Mouse (Mus musculus) T-helper 2 cell (primary cell): ENCODE data around the gene Wdr54.

Source experiments
- in situ Hi-C: fragments of 300-600 bp; cut with MboI, MseI; formaldehyde crosslinking; loops from one replicate; pipeline ENCODE4 v1.15.1; 2025; ENCODE audit warnings: high pct_unique_total_duplicates

The Wdr54 gene

DNA sequence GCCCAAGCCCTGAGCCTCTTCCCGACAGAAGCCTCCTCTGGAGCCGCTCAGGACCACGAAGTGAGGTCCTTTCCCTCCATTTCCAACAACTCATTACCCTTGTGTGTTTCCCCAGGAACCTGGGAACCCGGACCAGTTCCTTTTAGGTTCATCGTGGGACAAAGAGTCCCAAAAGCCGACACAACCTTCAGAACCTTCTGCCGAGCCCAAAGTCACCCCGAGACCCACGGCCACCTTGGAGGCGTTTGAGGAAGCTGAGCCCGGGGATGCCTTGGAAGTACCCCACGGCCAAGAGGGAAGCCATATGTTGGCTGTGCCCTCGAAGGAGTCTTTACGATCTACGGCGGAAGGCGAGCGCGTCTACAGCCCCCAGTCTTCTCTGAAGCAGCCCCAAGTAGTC is 5.2 kb upstream of the Wdr54 start:
- in situ Hi-C loops = loop anchor here (5.0 kb wide), 1 partner anchor 164 kb away; no protein-coding TSS in a partner anchor

DNA sequence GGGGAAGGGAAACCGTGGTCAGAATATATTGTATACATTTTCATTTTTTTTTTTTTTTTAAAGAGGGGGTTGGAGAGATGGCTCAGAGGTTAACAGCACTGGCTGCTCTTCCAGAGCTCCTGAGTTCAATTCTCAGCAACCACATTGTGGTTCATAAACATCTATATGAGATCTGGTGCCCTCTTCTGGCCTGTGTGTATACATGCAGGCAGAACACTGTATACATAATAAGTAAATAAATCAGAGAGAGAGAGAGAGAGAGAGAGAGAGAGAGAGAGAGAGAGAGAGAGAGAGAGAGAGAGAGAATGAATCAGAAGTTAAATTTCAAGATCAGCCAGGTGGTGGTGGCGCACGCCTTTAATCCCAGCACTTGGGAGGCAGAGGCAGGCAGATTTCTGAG is 3.3 kb upstream of the Wdr54 start:
- in situ Hi-C loops = loop anchor here (5.0 kb wide), 1 partner anchor 57 kb away; the partner anchor contains the start of genes Ccdc142 and Gm42688

DNA sequence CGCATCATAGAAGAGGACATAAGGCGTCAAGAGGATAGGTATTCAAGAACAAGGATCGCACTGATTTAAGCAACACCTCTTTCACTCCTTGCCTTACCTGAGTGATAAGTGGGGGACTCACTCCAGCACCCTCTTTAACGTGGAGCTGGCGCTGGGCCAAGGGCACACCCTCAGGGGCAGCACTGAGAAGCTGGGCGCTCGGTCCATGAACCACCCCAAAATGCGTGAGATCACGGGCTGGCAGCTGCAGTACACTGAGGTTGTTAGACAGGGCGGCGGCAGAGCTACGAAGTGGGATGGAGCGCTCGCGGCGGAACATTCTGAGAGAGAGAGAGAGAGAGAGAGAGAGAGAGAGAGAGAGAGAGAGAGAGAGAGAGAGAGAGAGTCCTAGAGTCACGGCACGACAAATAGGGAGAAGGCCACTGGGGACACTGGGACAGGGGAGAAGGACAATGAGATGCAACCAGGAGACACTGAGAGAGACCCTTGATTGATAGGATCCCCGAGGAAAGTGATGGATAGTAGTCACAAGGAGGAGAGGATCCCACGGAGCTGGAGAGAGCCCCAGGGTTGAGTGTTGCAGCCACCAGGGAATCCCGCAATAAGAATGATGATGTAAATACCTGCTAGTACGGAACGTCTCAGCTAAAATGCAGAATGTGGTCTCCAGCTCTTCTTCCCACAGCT is 502 bp downstream of the Wdr54 start:
- in situ Hi-C loops = loop anchor here (5.0 kb wide), 1 partner anchor 53 kb away; the partner anchor contains the start of genes Ccdc142 and Gm42688

DNA sequence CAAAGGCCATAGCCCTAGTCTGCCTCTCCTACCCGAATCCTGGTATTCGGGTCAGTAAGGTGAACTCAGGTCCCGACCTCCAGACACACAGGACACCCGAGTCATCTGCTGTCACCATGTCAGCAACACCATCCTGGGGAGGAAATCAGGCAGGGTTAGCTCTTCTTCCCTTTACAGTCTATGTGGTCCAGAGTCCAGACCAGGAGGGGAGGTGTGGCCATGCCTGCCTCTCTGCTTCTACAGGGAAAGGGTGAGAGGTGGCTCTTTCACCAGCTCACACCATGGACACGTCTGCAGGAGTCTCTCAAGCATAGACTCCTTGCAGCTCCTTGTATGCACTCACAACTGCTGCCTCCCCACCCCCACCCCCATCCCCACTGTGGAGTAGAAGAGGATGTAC is 2.7 kb downstream of the Wdr54 start:
- in situ Hi-C loops = no loop called here

DNA sequence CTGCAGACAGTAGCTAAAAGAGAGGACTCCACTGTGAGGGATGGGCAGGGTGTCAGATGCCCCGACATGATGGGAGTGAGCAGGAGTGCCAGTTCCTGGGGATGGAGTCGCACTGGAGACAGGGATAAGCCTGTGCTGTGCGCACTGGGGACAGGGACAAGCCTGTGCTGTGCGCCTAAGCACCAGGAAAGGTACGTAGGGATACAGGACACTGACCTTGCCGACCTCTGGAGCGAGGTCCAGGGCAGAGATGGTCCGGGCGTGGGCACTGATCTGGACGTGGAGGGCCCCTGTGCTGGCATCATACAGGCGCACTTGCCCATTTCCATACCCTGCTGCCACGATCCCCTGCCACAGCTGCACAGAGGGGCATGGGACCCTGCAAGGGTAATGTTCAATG is 3.2 kb downstream of the Wdr54 start:
- in situ Hi-C loops = no loop called here

DNA sequence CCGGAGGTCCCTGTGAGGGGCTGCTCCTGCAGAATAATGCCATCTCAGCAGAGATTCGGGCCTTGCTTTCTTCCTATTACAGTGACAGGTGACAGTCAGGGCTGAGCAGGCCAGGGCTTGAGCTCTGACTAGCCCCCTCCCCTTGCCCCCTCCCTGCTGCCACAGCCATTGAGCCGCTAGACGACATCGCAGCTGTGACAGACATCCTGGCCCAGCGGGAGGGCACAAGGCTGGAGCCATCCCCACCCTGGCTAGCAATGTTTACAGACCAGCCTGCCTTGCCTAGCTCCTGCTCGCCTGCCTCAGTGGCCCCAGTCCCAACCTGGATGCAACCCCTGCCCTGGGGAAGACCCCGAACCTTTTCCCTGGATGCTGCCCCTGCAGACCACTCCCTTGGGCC is 4.5 kb downstream of the Wdr54 start:
- in situ Hi-C loops = no loop called here

DNA sequence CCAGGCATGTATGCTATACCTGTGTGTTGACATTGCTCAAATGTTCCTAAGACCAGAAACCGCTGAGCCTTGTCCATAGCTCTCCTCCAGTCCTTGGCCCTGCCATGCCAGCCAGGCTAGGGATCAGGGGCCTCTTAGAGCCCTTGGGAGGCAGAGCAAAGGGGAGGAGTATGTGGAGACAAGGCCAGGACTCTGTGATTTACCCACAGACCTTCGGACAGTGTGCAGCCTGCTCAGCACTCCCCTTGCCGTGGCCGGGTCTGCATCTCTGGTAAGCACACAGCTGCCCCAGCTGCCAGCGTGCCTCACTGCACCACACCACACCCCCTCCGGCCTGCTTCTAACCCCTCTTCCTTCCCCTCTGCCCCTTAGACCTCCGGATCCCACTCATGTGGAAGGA is 8.9 kb downstream of the Wdr54 start:
- in situ Hi-C loops = no loop called here

DNA sequence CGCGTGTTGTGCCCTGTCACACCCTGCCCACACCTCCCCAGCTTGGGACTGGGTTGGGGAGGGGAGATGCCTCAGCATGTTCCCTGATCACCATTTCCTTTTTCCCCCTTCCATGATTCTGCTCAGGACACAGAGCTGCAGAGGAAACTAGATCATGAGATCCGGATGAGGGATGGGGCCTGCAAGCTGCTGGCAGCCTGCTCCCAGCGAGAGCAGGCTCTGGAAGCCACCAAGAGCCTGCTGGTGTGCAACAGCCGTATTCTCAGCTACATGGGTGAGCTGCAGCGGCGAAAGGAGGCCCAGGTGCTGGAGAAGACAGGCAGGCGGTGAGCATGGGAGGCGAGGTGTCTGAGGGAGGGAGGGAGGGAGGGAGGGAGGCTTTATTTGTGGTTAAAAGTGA is 10.4 kb downstream of the Wdr54 start:
- in situ Hi-C loops = no loop called here

DNA sequence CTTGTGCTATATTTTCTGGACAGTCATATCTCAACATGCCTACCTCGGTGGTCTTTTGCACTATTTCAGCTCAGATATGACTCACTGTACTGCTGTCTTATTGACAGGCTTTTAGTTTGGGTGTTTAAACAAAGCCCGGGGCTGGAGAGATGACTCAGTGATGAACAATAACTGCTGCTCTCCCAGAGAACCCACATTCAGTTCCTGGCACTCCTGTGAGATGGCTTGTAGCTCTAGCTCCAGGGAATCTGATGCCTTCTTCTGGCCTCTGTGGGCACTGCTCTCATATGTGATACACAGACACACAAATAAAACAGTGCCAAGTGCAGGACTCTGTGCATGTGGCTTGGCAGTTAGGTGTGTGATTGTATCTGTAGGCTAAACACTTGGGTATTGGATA is 11.0 kb downstream of the Wdr54 start:
- in situ Hi-C loops = no loop called here

DNA sequence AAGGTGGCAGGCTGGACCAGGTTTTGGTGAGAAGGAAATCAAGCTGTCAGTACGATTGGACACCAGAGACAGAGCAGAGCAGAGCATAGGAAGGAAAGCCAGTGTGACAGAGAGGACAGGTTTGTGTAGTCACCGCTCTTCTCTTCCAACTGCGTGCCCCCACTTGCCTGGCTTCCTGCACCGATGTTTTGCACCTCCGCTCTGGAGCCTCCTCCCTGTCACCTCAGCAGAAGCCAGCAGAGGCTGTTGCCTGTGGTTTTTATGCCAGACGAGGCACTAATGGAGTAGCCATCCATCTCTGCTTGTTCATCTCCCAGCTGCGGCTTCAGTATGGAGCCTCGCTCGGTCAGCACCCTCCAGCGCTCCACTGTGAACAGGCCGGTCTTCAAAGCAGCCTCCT is 13.3 kb downstream of the Wdr54 start:
- in situ Hi-C loops = no loop called here

DNA sequence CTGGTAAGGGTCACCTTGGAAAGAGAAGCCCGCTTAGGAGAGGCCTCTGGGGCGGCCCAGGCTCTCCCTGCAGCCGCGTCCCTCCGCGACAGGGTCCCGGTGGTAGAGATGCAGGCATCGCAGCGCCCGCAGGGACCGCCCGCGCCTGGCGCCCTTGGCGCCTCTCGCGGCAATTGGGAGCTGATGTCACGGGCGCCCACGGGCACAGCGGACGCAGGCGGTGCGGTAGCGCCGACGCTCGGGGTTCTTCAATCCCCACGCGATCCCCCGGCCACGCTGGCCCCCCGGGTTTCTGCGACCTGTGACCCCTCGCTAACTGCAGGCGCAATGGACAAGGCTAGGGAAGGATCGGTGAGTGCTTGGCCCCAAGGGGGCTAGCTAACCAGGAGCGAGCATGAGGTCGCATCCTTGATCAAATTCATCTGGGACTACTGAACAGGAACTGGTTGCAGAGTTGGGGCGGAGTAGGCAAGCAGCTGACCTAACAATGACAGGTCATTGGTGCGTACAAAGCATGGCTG is 13.9 kb downstream of the Wdr54 start:
- in situ Hi-C loops = no loop called here

DNA sequence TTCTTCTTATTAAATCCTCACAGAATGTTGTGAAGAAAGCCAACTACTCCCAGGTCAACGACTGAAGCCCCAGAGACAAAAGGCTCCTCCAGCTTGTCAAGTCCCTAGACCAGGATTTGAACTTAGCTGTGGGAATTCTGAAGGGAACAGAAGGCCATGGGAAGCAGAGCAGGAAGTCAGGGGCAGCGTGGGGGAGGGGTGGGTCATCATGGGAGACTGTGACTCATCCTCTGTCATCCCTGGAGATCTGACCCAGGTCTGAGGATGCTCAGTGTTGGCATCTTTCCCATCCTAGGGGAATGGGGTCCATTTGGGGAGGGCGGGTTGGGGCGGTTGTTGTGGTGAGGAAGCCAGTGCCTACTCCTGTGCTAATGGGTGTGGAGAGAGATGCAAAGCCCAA is 14.6 kb downstream of the Wdr54 start:
- in situ Hi-C loops = no loop called here

DNA sequence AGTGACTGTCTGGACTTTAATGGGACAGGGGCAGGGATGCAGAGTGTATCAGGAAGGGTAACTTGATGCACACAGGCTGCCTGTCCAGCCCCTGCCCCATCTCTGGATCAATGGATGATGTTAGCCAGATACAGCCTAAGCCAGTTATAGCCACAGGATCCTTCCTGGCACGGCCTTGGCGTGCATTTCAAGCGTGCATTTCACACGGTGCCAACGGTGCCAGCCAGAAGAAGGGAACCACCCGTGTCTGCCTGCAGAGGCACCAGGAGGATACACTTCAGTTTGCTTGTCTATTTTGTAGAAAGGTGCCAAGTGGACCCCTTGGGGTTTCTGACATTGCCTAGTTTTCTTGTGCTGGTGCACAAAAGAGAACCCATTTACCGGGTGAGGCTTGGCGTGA is 16.2 kb downstream of the Wdr54 start:
- in situ Hi-C loops = no loop called here

DNA sequence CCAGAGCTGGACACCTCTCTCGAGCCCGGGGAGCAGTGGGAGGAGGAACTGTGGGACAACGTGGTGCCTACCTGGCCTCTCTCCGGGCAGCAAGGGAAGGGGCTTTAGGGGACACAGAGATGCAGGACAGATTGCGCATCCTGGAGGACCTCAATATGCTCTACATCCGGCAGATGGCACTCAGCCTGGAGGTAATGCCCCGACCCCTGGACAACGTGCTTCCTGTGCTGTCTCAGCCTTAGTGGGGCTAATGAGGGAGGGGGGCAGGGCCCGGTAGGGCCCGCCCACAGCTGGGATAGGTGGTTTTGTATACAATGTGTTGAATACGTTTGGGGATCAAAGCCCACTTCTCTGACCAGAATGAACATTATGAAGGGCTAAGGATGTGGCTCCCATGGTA is 18.1 kb downstream of the Wdr54 start:
- in situ Hi-C loops = no loop called here

DNA sequence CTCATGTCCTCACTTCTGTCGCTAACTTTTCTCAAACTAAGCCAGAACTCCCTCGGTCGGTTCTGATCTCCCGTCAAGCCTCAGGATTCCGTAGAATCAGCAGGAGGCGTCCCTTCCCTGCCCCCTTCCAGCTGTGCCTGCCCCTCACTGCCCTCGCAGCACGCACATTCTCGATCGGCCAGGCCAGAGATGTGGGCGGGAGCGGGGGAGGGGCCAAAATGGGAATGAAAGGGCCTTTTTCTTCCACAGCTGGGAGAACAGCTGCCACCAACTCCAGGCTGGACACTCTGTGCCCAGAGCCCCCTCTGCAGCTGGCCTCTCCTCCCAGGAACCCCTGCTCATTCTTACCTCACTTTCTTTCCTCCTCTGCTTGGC is 18.6 kb downstream of the Wdr54 start:
- in situ Hi-C loops = no loop called here

DNA sequence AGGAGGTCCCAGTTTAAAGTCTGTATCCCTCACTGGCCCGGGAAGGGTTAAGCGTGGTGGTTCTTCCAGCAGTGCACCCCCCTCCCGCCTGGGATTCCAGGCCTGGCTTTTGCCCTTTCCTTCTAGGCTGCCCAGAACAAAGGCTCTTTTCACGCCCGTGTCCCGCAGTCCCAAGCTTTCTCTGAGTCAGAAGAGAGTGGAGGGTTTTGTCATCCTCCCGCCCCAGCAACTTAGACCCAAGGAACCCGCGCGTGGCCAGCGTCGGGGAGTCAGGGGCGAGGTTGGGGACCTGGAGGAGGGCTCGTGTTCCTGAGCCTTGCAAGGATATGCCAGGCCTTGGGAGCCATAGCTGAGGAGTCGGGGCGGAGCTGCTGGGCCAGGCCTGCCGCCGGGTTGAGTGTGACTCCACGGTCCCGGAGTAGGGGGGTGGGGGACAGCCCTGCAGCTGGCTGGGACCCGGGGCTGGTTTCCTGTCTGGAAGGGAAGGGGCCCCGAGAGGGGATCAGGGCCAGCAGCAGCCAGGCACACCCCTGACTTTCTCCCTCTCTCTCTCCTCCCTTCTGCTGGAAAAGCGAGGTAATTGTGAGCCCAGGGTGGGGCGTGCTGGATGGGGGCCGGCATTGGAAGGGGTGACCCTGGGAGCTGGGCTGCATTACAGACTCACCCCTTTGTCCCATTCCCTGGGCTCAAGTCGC is 19.2 kb downstream of the Wdr54 start:
- in situ Hi-C loops = no loop called here

DNA sequence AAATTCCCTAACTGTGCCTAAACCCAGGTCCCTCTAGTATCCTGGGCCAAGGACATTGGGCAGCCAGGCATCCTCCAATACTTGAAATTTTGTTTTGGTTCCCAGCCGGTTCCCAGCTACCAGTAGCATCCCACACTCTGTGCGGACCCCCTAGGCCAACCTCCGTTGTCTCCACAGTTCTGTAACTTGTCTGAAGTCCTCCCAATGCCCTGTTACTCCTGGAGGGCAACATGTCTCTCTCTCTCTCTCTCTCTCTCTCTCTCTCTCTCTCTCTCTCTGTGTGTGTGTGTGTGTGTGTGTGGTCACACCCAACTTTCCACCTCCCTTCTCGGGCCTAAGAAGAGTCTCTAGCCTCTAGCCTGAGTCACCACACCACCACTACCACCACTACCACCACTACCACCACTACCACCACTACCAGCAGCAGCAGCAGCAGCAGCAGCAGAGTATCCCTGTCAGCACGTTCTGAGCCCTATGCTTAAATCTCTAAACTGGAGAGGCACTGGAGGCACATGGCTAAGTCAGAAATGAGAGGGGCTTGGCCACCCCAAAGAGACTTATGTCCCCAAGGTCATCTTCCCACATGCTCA is 19.8 kb downstream of the Wdr54 start:
- in situ Hi-C loops = no loop called here

DNA sequence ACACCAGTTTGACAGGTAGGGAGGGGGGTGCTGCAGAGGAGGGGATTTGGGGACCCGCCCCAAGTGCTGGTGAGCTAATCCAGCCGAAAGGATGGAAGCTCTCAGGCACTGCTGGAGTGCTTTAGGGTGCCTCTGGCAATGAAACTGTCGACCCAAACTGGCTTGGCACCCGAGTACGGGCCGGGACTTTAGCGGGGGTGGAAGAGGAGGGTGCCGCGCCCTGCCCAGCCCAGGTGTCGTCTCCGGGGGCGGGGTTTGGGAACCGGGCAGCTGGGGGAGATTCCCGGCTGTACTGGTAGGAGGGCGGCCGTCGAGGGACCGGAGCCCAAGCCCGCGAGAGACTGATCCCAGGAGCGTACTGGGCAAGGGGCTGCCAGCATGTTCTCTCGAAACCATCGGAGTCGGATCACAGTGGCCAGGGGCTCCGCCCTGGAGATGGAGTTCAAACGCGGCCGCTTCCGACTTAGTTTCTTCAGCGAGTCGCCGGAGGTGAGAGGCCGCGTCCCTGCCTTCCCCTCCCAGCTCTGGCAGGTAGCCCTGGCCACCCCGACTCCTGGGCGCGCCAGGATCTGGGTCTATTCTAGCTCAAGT is 20.5 kb downstream of the Wdr54 start:
- in situ Hi-C loops = no loop called here

DNA sequence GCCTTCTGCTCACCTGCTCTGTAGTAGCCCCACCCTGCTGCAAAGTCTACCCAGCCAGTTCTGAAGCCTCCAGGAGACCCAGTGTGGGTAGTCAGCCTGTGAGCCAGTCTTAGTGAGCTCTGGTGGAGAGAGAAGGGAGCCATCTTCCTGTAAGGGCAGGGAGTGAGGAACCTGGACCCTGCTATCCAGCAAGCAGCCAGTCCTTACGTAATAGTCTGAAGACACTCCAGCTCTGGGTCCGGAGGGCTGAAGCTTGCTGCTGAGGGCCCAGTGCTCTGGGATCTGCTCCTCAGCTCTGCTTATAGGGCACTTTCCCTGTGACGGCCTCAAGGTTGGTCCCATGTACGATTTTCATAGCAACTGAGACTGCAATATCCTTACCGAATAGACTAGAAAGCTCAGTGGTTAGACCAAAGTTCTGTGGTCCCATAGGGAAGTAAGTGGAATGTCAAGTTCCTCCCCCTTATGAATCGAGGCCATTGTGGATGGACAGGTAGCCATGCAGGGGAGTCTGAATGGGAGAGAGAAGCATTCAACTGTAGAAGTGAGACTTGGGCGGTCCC is 21.2 kb downstream of the Wdr54 start, which contains the start of gene Rtkn:
Rtkn (plus strand) TSS at position 513 of the 563 bp plus-strand sequence.
- in situ Hi-C loops = no loop called here

DNA sequence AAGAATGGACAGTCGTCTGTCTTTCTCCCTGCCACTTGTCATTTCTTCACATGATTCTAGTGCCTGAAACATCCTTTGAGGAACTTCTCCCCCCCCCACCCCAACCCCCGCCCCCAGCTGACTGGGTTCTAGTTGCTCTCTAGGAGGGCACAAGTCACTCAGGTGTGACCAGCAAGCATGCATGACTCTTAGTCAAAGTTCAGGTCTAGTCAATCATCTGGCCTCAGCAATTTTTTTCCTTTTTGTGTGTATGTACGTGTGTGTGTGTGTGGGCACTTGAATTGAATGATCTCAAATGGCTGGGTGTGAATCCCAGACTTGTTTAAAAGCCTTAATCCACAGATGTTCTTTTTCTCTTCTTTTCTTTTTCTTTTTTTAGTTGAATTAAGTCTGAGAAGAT is 22.0 kb downstream of the Wdr54 start:
- in situ Hi-C loops = no loop called here

DNA sequence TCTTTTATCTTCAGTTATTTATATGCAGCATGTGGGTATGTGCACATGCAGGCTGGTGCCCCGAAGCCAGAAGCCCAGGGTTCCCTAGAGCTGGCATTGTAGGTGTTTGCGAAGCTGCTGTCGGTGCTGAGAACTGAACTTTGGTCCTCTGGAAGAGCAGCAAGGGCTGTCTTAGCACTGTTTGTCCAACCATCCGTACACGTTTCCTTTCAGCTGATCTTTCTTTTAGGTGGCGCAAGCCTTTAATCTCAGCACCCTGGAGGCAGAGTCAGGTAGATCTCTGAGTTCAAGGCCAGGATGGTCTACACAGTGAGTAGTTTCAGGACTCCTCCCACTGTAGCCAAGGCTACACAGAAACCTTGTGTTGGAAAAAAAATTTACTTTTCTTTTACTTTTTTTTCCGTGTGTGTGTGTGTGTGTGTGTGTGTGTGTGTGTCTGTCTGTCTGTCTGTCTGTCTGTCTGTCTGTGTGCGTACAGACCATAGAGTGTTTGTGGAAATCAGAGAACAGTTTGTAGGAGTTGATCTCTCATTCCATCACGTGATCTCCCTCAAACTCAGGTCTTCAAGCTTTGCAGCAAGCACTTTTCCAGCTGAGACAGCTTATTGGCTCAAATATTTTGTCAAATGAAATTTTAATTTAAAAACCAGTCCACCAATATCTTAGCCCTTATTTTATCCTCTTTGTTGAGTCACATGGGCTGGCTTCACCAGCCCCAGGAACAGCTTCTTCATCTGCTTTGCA is 23.8 kb downstream of the Wdr54 start:
- in situ Hi-C loops = no loop called here
